Comparison of ENCODE assay signal across 8 mouse cellular contexts in genomic region chr7:128529574-128530051, GRCm38 (mm10). TPM values are rescaled to one million over a fixed set of nuclear protein-coding genes. Genes with fewer than 3 reads are reported as not detected.
A peak's percentile ranks its signal among the peaks of the same experiment; 100 is the strongest.
DNase-seq lines count a peak whose midpoint lies in the region; ATAC-seq lines count a peak whose summit lies in the region.

No protein-coding gene starts in this region.

- H3K4me2 ChIP-seq in heart, embryonic 16.5 days (ENCODE audit: low read depth, low read length), result peak overlapping the region; percentile 42
- H3K4me2 ChIP-seq in limb, embryonic 12.5 days, result no peak overlapping the region
- no peak overlapping the region for H3K4me2 ChIP-seq in midbrain, embryonic 16.5 days (ENCODE audit: low read length)

- H3K27ac ChIP-seq in heart, embryonic 16.5 days (ENCODE audit: low read length), result peak overlapping the region; percentile 88
- peak overlapping the region; percentile 36; the same call in 1 of the 2 replicates for H3K27ac ChIP-seq in limb, embryonic 12.5 days
- peak overlapping the region; percentile 71; the same call in 1 of the 2 replicates for H3K27ac ChIP-seq in midbrain, embryonic 16.5 days (ENCODE audit: low read length)

- no peaks in the 10 kb centered on the region for H3K27me3 ChIP-seq in heart, embryonic 16.5 days (ENCODE audit: control insufficient read depth, insufficient read depth, low read length)
- no peaks in the 10 kb centered on the region for H3K27me3 ChIP-seq in limb, embryonic 12.5 days
- H3K27me3 ChIP-seq in midbrain, embryonic 16.5 days (ENCODE audit: control insufficient read depth, insufficient read depth, low read depth, low read length), result no peaks in the 10 kb centered on the region; the same call in 1 of the 2 replicates

- H3K4me1 ChIP-seq in heart, embryonic 16.5 days (ENCODE audit: control insufficient read depth, insufficient read depth, low read length), result peaks cover 80% of the 10 kb centered on the region
- peaks cover 57% of the 10 kb centered on the region for H3K4me1 ChIP-seq in limb, embryonic 12.5 days (replicated peaks)
- H3K4me1 ChIP-seq in midbrain, embryonic 16.5 days (ENCODE audit: control insufficient read depth, insufficient read depth, low read length), result peaks cover 28% of the 10 kb centered on the region

- H3K36me3 ChIP-seq in heart, embryonic 16.5 days (ENCODE audit: control insufficient read depth, insufficient read depth), result no peaks in the 10 kb centered on the region
- H3K36me3 ChIP-seq in limb, embryonic 12.5 days, result no peaks in the 10 kb centered on the region
- H3K36me3 ChIP-seq in midbrain, embryonic 16.5 days (ENCODE audit: control insufficient read depth, insufficient read depth, low read length), result no peaks in the 10 kb centered on the region

- 17% methylated on average over 14 of the region's 14 CpGs for WGBS in heart, embryonic 16.5 days
- WGBS in limb, embryonic 12.5 days, result 20% methylated on average over 14 of the region's 14 CpGs
- 29% methylated on average over 14 of the region's 14 CpGs for WGBS in midbrain, embryonic 16.5 days

- DNase-seq in right cerebral cortex, postnatal 10 days (ENCODE audit: low spot score in 2 of 2), result peak; percentile 55 to 61
- no peak for DNase-seq in right cerebral cortex, postnatal 4 days
- peak; percentile 53 for DNase-seq in embryo, embryonic 9.5 days (ENCODE audit: extremely low spot score)
- DNase-seq in T-cell, adult 2 months (ENCODE audit: low spot score), result no peak
- DNase-seq in spleen, postnatal 14 days (ENCODE audit: low spot score in 2 of 2), result no peak

- H3K9me3 ChIP-seq in heart, embryonic 16.5 days (replicated peaks; ENCODE audit: control insufficient read depth, low read length), result no peaks in the 10 kb centered on the region
- no peaks in the 10 kb centered on the region for H3K9me3 ChIP-seq in limb, embryonic 12.5 days
- no peaks in the 10 kb centered on the region for H3K9me3 ChIP-seq in midbrain, embryonic 16.5 days (replicated peaks; ENCODE audit: control insufficient read depth, low read length, poor library complexity, severe bottlenecking)

- peak overlapping the region; percentile 60 for H3K9ac ChIP-seq in heart, embryonic 16.5 days (ENCODE audit: low read length)
- H3K9ac ChIP-seq in limb, embryonic 12.5 days (replicated peaks), result no peak overlapping the region
- H3K9ac ChIP-seq in midbrain, embryonic 16.5 days (ENCODE audit: low read depth, low read length), result no peak overlapping the region

- peak; percentile 29; the same call in 1 of the 2 replicates for ATAC-seq in heart, embryonic 16.5 days (replicated peaks; ENCODE audit: extremely low read depth, insufficient read depth, low FRiP score)
- ATAC-seq in limb, embryonic 12.5 days (ENCODE audit: insufficient number of reproducible peaks, insufficient read depth, low FRiP score, low TSS enrichment, low read depth), result no peak
- no peak for ATAC-seq in midbrain, embryonic 16.5 days

- no peak overlapping the region for H3K4me3 ChIP-seq in heart, embryonic 16.5 days (ENCODE audit: low read length)
- no peak overlapping the region for H3K4me3 ChIP-seq in limb, embryonic 12.5 days (replicated peaks)
- H3K4me3 ChIP-seq in midbrain, embryonic 16.5 days (ENCODE audit: low read depth, low read length), result no peak overlapping the region

RNA-seq across cellular contexts. Expression of gene Bag3, which starts 6.2 kb away (rescaled TPM):
- 22.7 and 25.9 TPM in 2 replicates for polyA plus RNA-seq in heart, embryonic 16.5 days (2015; fragmentation: Nextera tagmentation; extraction: Ambion mirVana)
- 8.7 and 9.2 TPM in 2 replicates for polyA plus RNA-seq in limb, embryonic 12.5 days (2016; fragmentation: Nextera tagmentation; extraction: Ambion mirVana)
- 1.9 and 2.8 TPM in 2 replicates for polyA plus RNA-seq in midbrain, embryonic 16.5 days (2015; fragmentation: Nextera tagmentation; extraction: Ambion mirVana)

Comparison
In these comparisons a context has a peak if more than half of its experiments do, and no peak if none do; other contexts are left out.
1. DNase-seq: peak in right cerebral cortex, postnatal 10 days (2 of 2) and embryo, embryonic 9.5 days (single experiment); none in right cerebral cortex, postnatal 4 days (single experiment), T-cell, adult 2 months (single experiment) and spleen, postnatal 14 days (0 of 2).
2. H3K27ac ChIP-seq: peak in every context shown above with its lines; median percentile 88 in heart, embryonic 16.5 days; 71 in midbrain, embryonic 16.5 days; 36 in limb, embryonic 12.5 days.